Mouse (Mus musculus) E14TG2a.4 (cell line): ENCODE measurements around the gene Slc25a19.

Experiments
- H3K27me3 ChIP-seq: 2 replicates; pipeline ENCODE4 v1.6.1; 2014; ENCODE audit warnings: low read length, control low read depth; ENCODE audit not compliant: insufficient read depth
- H3K36me3 ChIP-seq: 2 replicates; pipeline ENCODE4 v1.6.1; 2014; ENCODE audit warnings: low read length, control low read depth; ENCODE audit not compliant: insufficient read depth
- H3K4me1 ChIP-seq: replicated peaks from 2 replicates; pipeline ENCODE4 v1.6.1; 2014; ENCODE audit warnings: low read depth, low read length, control low read depth
- H3K4me3 ChIP-seq: replicated peaks from 2 replicates; pipeline ENCODE4 v1.5.1; 2014; ENCODE audit warnings: mild to moderate bottlenecking, low read length
- H3K9me3 ChIP-seq: 2 replicates; pipeline ENCODE4 v1.6.1; 2014; ENCODE audit warnings: low read length, control low read depth
- CTCF ChIP-seq: conservative IDR thresholded peaks from 2 replicates; pipeline ENCODE4 v1.5.1; 2014; ENCODE audit warnings: low read length
- NANOG ChIP-seq: IDR thresholded peaks from 2 replicates; pipeline ENCODE4 v1.6.1; 2014; ENCODE audit warnings: borderline replicate concordance, low read length, mixed read lengths
- POU5F1 ChIP-seq: IDR thresholded peaks from 2 replicates; pipeline ENCODE4 v1.6.1; 2014; ENCODE audit warnings: low read length, borderline replicate concordance

Gene Slc25a19

GRCm38 (mm10) chr11:115629734-115630531 is 1.8 kb upstream of the Slc25a19 start:
- Histone ChIP-seq H3K4me1 (peaks cover 79% of the 10 kb centered on the region), H3K4me3 (peak overlapping the region; percentile 46; the same call in 1 of the 2 replicates)
- no peak for TF ChIP-seq CTCF
- TF ChIP-seq NANOG: no peak
- no peak for TF ChIP-seq POU5F1

GRCm38 (mm10) chr11:115628465-115629101 is 488 bp upstream of the Slc25a19 start:
- Histone ChIP-seq H3K36me3 (peaks cover 24% of the 10 kb centered on the region), H3K9me3 (no peaks in the 10 kb centered on the region), H3K27me3 (no peaks in the 10 kb centered on the region), H3K4me3 (peak overlapping the region; percentile 91), H3K4me1 (peaks cover 77% of the 10 kb centered on the region)
- TF ChIP-seq POU5F1 (no peak), CTCF (no peak), NANOG (no peak)

More at GRCm38 (mm10) chr11:115629734-115630531, 1.8 kb upstream of the Slc25a19 start:
- Histone ChIP-seq H3K9me3 (no peaks in the 10 kb centered on the region), H3K27me3 (no peaks in the 10 kb centered on the region), H3K36me3 (peaks cover 14% of the 10 kb centered on the region)

DNA sequence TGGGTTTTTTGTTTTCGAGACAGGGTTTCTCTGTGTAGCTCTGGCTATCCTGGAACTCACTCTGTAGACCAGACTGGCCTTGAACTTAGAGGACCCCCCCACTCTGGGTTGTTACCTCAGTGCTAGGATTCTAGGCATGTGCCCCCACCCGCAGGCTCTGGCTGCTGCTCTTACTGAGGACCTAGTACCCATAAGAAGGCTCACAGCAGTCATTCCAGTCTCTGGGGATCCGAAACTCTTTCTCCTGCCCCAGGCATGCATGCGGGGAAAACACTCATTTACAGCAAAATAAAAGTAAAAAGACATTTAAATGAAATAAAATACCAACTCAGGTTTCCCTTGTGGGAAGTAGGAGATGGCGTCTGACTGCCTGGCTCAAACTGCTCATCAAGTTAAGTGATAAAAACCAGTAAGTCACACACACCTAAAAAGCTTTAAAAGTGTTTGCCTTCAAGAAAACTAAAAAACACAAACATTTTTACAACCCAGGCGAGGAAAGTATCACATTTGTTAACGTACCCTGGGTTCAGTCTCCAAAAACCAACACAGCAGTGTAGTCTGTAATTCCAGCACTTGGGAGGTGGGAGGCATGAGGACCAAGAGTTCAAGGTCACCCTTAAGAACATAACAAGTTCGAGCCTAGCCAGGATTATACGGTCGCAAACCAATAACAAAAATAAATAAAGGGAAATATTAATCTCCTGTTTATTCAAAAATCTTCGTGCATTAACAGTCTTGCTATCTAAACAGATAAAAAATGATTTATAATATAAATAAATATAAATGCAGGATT is 1.1 kb downstream of the Slc25a19 start:
- no peaks in the 10 kb centered on the region for H3K9me3 ChIP-seq
- no peaks in the 10 kb centered on the region for H3K27me3 ChIP-seq
- TF ChIP-seq CTCF: no peak
- TF ChIP-seq POU5F1: no peak
- TF ChIP-seq NANOG: no peak
- H3K4me3 ChIP-seq: peak overlapping the region; percentile 91
- H3K4me1 ChIP-seq: peaks cover 72% of the 10 kb centered on the region
- peaks cover 40% of the 10 kb centered on the region for H3K36me3 ChIP-seq

DNA sequence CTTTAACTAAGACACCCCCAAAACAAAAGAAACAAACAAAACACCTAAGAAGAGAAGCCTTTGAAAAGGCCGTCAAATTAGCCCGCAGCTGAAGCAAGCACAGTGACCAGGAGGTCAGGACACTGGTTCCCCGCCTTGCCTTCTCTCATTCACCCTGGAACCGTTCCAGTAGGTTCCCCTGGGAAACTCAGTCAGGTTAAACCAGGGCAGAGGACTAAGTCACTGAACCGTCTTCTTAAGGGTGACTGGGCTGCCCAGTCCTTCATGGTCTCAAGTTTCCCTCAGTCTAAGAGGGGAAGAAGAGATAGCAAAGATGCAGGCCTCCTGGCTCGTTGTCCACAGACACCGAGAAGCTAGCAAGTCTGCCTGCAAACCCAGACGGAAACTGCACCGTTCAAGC is 2.2 kb downstream of the Slc25a19 start:
- H3K4me3 ChIP-seq: no peak overlapping the region
- no peaks in the 10 kb centered on the region for H3K27me3 ChIP-seq
- H3K36me3 ChIP-seq: peaks cover 49% of the 10 kb centered on the region
- H3K9me3 ChIP-seq: no peaks in the 10 kb centered on the region
- H3K4me1 ChIP-seq: peaks cover 68% of the 10 kb centered on the region
- no peak for TF ChIP-seq CTCF
- TF ChIP-seq NANOG: no peak
- no peak for TF ChIP-seq POU5F1

GRCm38 (mm10) chr11:115623487-115624070 is 4.5 kb downstream of the Slc25a19 start:
- H3K9me3 ChIP-seq: no peaks in the 10 kb centered on the region
- peaks cover 74% of the 10 kb centered on the region for H3K4me1 ChIP-seq
- peaks cover 70% of the 10 kb centered on the region for H3K36me3 ChIP-seq
- H3K27me3 ChIP-seq: no peaks in the 10 kb centered on the region
- no peak for TF ChIP-seq POU5F1
- peak; percentile 49 for TF ChIP-seq CTCF
- no peak for TF ChIP-seq NANOG
- no peak overlapping the region for H3K4me3 ChIP-seq

DNA sequence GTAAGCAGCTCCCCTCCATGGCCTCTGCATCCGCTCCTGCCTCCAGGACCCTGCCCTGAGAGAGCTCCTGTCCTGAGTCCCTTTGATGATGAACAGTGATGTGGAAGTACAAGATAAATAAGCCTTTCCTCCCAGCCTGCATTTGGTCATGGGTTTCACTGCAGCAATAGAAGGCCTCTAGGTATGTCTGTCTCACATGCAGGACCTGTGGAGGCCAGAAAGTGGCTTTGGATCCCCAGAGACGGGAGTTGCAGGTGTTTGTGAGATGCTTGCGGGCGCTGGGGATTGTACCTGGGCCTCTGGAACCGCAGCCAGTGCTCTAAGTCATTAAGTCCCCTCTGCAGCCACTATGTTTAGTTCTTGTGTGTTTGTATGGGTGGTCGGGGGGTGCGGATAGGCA is 8.1 kb downstream of the Slc25a19 start:
- TF ChIP-seq NANOG: no peak
- TF ChIP-seq POU5F1: no peak
- TF ChIP-seq CTCF: no peak
- Histone ChIP-seq H3K4me3 (no peak overlapping the region; the same call in 1 of the 2 replicates), H3K9me3 (no peaks in the 10 kb centered on the region)

GRCm38 (mm10) chr11:115618732-115619516 is 9.2 kb downstream of the Slc25a19 start:
- no peaks in the 10 kb centered on the region for H3K9me3 ChIP-seq
- H3K36me3 ChIP-seq: peaks cover 76% of the 10 kb centered on the region
- H3K27me3 ChIP-seq: no peaks in the 10 kb centered on the region
- TF ChIP-seq CTCF (no peak), NANOG (no peak), POU5F1 (no peak)
- H3K4me3 ChIP-seq: no peak overlapping the region
- peaks cover 86% of the 10 kb centered on the region for H3K4me1 ChIP-seq

More for the DNA sequence above, 8.1 kb downstream of the Slc25a19 start:
- Histone ChIP-seq H3K36me3 (peaks cover 75% of the 10 kb centered on the region), H3K27me3 (no peaks in the 10 kb centered on the region), H3K4me1 (peaks cover 84% of the 10 kb centered on the region)
